Mouse (Mus musculus) megakaryocyte, embryonic 14.5 days (primary cell): ENCODE measurements at regions not wholly inside any gene's neighbourhood (a gene's known extent, or its start where the extent isn't known, plus 50 kb on each side); places are given as distances from the start of the nearest gene placed in this dataset.

Source experiments
- FLI1 ChIP-seq: IDR thresholded peaks from 2 replicates; pipeline ENCODE4 v1.6.1; 2012; ENCODE audit warnings: low read length, inconsistent platforms, mixed read lengths
- GATA1 ChIP-seq: IDR thresholded peaks from 3 replicates; pipeline ENCODE4 v1.6.1; 2012; ENCODE audit warnings: mixed read lengths, low read length, inconsistent platforms, borderline replicate concordance

DNA sequence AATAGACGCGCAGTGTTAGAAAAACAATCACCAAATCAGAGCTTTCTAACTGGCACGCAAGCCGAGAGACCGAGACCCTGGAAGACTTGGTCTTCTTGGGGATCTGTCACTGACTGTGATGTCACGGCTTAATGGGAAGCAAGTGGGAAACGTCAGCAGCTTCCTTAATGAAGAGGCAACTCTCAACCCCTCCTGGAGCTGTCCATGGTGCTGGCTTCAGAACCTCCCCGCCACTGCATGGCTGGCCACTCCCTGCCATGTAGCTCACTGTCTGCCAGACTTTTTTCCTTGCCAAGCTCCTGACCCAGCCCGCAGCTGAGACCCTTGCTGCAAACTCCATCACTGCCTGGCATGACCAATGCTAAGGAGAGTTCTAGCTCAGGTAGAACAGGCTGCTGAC lies 83.6 kb upstream of the Thy1 start:
- TF ChIP-seq FLI1 (no peak), GATA1 (no peak)
